Mouse (Mus musculus) CD4-positive naive resting alpha-beta T cell, adult 76 days (primary cell): ENCODE data around the gene Rtl8b. TPM values are rescaled to one million over a fixed set of nuclear protein-coding genes. Genes with fewer than 3 reads are reported as not detected.

ENCODE experiments used
- total RNA-seq: library from RNA; stranded (reverse); gene quantifications from one replicate; pipeline ENCODE4 v1.2.4, GENCODE M21; 2023

Gene Rtl8b
- total RNA-seq: 18.0 TPM

GRCm38 (mm10) chrX:53670294-53670693 is at the start of gene Rtl8b:
Gene Rtl8b (minus strand): TSS chrX:53670408.

GRCm38 (mm10) chrX:53642980-53643961 is 26.9 kb downstream of the Rtl8b start, which contains the start of gene Rtl8a:
Gene Rtl8a (minus strand): TSS chrX:53643682.

Other genes with a start within 250 kb of the Rtl8b start
- not detected for gene Etd, start 235.5 kb downstream of the Rtl8b start, total RNA-seq
- 5.9 TPM for gene Rtl8c, start 62.4 kb downstream of the Rtl8b start, total RNA-seq
- gene Gm14597, start 61.4 kb downstream of the Rtl8b start, total RNA-seq: not detected
- gene Rtl8a, start 26.7 kb downstream of the Rtl8b start, total RNA-seq: 14.1 TPM
- gene 4930502E18Rik, start 54.4 kb upstream of the Rtl8b start, total RNA-seq: not detected
- not detected for gene 1700013H16Rik, start 87.4 kb upstream of the Rtl8b start, total RNA-seq
- gene Zfp36l3, start 106.0 kb upstream of the Rtl8b start, total RNA-seq: not detected
- 1.2 TPM for gene Xlr, start 127.3 kb upstream of the Rtl8b start, total RNA-seq